ENCODE assay signal across 8 mouse cellular contexts in the genomic region with DNA sequence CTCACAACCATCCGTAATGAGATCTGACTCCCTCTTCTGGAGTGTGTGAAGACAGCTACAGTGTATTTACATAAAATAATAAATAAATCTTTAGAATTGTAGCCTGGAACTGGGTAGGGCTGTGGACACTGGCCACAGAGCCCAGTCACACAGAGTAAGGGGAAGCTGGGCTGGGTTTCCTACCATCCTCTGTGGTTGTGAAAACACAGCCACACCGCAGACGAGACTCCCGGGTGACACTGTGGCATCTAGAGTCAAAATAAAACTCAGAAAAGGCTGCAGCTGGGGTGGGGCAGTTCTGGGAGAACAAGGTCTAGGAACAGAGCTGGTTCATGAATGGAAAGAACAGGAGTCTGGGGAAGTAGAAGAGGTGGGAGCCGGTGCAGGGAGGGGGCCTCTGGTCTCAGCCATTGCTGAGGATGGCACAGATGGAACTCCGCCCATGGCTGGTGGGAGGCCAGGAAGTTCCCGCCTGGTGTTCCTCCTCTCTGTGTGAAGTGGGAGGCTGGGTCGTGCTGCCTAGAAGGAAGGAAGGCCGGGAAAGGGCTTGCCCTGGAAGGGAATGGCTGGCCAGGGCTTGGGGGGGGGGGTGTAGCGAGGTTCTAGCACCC. TPM values are rescaled to one million over a fixed set of nuclear protein-coding genes. Genes with fewer than 3 reads are reported as not detected.
DNase-seq lines count a peak whose midpoint lies in the region; ATAC-seq lines count a peak whose summit lies in the region.

No protein-coding gene starts in this region.

- peak overlapping the region; percentile 18 for H3K4me2 ChIP-seq in hindbrain, embryonic 13.5 days

- ATAC-seq in hindbrain, embryonic 13.5 days (ENCODE audit: low FRiP score): no peak

- DNase-seq in cerebellum, adult 18-20 months: peak; percentile 68
- no peak for DNase-seq in cerebellum, adult 11 months
- peak; percentile 71 for DNase-seq in testis, postnatal 10 days (ENCODE audit: low spot score)
- DNase-seq in testis, postnatal 14 days (ENCODE audit: low spot score): no peak
- peak; percentile 60 for DNase-seq in lung, postnatal 25 days (ENCODE audit: low spot score)
- DNase-seq in urinary bladder, postnatal 4 days (ENCODE audit: low spot score in 2 of 2): no peak
- DNase-seq in thymus, adult 18-20 months: no peak

- H3K9ac ChIP-seq in hindbrain, embryonic 13.5 days: peak overlapping the region; percentile 44

- no peaks in the 10 kb centered on the region for H3K27me3 ChIP-seq in hindbrain, embryonic 13.5 days

- H3K4me3 ChIP-seq in hindbrain, embryonic 13.5 days: no peak overlapping the region

- H3K36me3 ChIP-seq in hindbrain, embryonic 13.5 days: peaks cover 74% of the 10 kb centered on the region

- H3K4me1 ChIP-seq in hindbrain, embryonic 13.5 days (replicated peaks): peaks cover 77% of the 10 kb centered on the region

- H3K27ac ChIP-seq in hindbrain, embryonic 13.5 days: peak overlapping the region; percentile 75

- WGBS in hindbrain, embryonic 13.5 days: 57% methylated on average over 10 of the region's 10 CpGs

- H3K9me3 ChIP-seq in hindbrain, embryonic 13.5 days: no peaks in the 10 kb centered on the region

RNA-seq across cellular contexts. Expression of gene Sbk1, which starts 15.2 kb away (rescaled TPM):
- polyA plus RNA-seq in hindbrain, embryonic 13.5 days (2015; fragmentation: Nextera tagmentation; extraction: Ambion mirVana): 248 and 253 TPM in 2 replicates

Comparison
In these comparisons a context has a peak if more than half of its experiments do, and no peak if none do; other contexts are left out.
1. DNase-seq: peak in cerebellum, adult 18-20 months (2 of 2), testis, postnatal 10 days (single experiment) and lung, postnatal 25 days (single experiment); none in cerebellum, adult 11 months (single experiment), testis, postnatal 14 days (single experiment), urinary bladder, postnatal 4 days (0 of 2) and thymus, adult 18-20 months (0 of 2).